Mouse (Mus musculus): Measurements from ENCODE around the gene Adprhl1. TPM values are rescaled to one million over a fixed set of nuclear protein-coding genes. Genes with fewer than 3 reads are reported as not detected.

Gene Adprhl1
- polyA plus RNA-seq, 1 experiment from 2014 or later = 0.28 TPM

DNA sequence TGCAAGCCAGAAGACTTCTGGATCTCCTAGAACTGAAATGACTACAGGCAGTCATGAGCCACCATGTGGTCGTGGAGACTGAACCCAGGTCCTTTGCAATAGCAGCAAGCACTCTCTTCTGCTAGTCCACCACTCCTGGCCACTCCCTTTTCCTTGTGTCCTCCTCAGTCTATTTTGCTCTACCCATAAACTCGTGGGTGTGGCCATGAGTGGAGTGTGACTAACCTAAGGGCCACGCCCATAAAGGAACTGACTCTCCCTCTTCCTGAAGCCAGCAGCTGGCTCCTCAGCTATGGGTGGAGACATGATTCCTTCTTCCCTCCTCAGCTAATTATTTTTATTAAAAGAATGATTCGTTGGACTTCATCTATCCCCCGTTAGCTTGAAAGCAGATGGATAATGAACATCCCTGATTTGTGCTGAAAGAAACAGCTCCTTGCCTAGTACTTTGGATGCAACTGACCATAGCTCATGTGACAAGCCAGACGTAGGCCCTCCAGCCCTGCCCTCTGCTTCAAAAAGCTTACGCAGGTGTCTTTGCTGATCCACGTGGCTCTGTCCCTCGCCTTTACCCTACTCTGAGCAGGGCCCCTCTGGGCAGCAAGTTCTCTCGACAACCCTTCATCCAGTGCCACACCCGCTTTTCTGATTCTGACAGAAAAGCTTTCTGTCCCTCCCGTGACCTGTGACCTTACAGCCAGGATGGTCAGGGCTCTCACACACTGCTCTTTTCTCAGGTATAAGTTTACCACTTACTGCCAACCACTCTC is 49.4 kb downstream of the Adprhl1 start:
- Histone ChIP-seq H3K27me3 (peaks cover 45% of the 10 kb centered on the region), H3K4me1 (peaks cover 10% of the 10 kb centered on the region), H3K4me2 (replicated peaks) (no peak overlapping the region), H3K9ac (replicated peaks) (no peak overlapping the region), H3K4me3 (no peak overlapping the region), H3K27ac (replicated peaks) (no peak overlapping the region), H3K36me3 (no peaks in the 10 kb centered on the region), H3K9me3 (no peaks in the 10 kb centered on the region)
- 75% methylated on average over 12 of the region's 12 CpGs for WGBS
- ATAC-seq (ENCODE audit: low FRiP score, low read depth) = no peak

DNA sequence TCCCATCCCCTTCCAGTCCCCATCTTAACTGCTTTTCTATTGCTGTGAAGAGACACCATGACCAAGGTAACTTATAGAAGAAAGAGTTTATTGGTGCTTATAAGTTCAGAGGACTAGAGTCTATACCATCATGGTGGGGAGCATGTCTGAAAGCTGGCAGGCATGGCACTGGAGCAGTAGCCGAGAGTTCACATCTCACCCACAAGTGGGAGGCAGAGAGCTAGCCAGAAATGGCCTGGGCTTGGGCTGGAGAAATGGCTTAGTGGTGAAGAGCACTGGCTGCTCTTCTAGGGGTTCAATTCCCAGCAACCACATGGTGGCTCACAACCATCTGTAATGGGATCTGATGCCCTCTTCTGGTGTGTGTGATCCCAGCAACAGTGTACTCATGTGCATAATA is 50.5 kb downstream of the Adprhl1 start:
- no peak overlapping the region for H3K4me2 ChIP-seq (replicated peaks)
- no peaks in the 10 kb centered on the region for H3K36me3 ChIP-seq
- 76% methylated on average over 1 of the region's 1 CpGs for WGBS
- H3K4me1 ChIP-seq = peaks cover 12% of the 10 kb centered on the region
- no peaks in the 10 kb centered on the region for H3K9me3 ChIP-seq
- peaks cover 48% of the 10 kb centered on the region for H3K27me3 ChIP-seq
- H3K27ac ChIP-seq (replicated peaks) = no peak overlapping the region
- no peak overlapping the region for H3K9ac ChIP-seq (replicated peaks)
- H3K4me3 ChIP-seq = no peak overlapping the region
- ATAC-seq (ENCODE audit: low FRiP score, low read depth) = no peak

- no peak overlapping the region for H3K4me2 ChIP-seq (replicated peaks)
Measured at GRCm38 (mm10) chr8:13202806-13203205, 51.2 kb downstream of the Adprhl1 start.

DNA sequence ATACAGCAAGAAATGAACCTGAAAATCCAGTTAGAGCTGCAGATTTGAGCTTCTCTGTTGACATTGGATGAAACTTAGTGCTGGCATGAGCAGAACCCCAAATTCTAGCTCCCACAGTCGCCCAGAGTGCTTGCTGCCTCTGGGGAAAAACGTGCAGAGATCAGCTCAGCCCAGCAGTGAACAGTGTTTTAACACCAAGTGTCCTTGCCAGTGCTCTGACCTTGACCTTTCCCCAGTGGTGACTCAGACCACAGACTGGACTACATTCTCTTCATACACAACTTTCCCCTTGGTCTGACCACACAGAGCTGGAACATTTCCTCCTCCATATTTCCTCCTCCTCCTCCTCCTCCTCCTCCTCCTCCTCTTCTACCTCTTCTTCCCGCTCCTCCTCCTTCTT is 51.9 kb downstream of the Adprhl1 start:
- no peak for ATAC-seq (ENCODE audit: low FRiP score, low read depth)
- H3K4me1 ChIP-seq = peaks cover 12% of the 10 kb centered on the region
- H3K4me3 ChIP-seq = no peak overlapping the region
- H3K27ac ChIP-seq (replicated peaks) = no peak overlapping the region
- no peak overlapping the region for H3K4me2 ChIP-seq (replicated peaks)
- H3K36me3 ChIP-seq = no peaks in the 10 kb centered on the region
- WGBS = 43% methylated on average over 3 of the region's 3 CpGs
- H3K9me3 ChIP-seq = no peaks in the 10 kb centered on the region
- no peak overlapping the region for H3K9ac ChIP-seq (replicated peaks)
- H3K27me3 ChIP-seq = peaks cover 48% of the 10 kb centered on the region

More at GRCm38 (mm10) chr8:13202806-13203205, 51.2 kb downstream of the Adprhl1 start:
- 87% methylated on average over 3 of the region's 3 CpGs for WGBS
- Histone ChIP-seq H3K9ac (replicated peaks) (no peak overlapping the region), H3K36me3 (no peaks in the 10 kb centered on the region), H3K4me1 (peaks cover 12% of the 10 kb centered on the region), H3K9me3 (no peaks in the 10 kb centered on the region), H3K4me3 (no peak overlapping the region), H3K27me3 (peaks cover 48% of the 10 kb centered on the region), H3K27ac (replicated peaks) (no peak overlapping the region)
- no peak for ATAC-seq (ENCODE audit: low FRiP score, low read depth)

GRCm38 (mm10) chr8:13201013-13201334 is 53.0 kb downstream of the Adprhl1 start:
- H3K27me3 ChIP-seq = peaks cover 48% of the 10 kb centered on the region
- H3K9me3 ChIP-seq = no peaks in the 10 kb centered on the region
- peaks cover 12% of the 10 kb centered on the region for H3K4me1 ChIP-seq
- peak overlapping the region; percentile 86 for H3K4me2 ChIP-seq (replicated peaks)
- H3K9ac ChIP-seq (replicated peaks) = no peak overlapping the region; the same call in 1 of the 2 replicates
- 0 out of 2 replicates have a peak, but pooled peaks have one; percentile 29 for ATAC-seq (ENCODE audit: low FRiP score, low read depth)
- H3K36me3 ChIP-seq = no peaks in the 10 kb centered on the region
- no peak overlapping the region for H3K27ac ChIP-seq (replicated peaks)
- WGBS = 1% methylated on average over 18 of the region's 18 CpGs
- peak overlapping the region; percentile 89 for H3K4me3 ChIP-seq

DNA sequence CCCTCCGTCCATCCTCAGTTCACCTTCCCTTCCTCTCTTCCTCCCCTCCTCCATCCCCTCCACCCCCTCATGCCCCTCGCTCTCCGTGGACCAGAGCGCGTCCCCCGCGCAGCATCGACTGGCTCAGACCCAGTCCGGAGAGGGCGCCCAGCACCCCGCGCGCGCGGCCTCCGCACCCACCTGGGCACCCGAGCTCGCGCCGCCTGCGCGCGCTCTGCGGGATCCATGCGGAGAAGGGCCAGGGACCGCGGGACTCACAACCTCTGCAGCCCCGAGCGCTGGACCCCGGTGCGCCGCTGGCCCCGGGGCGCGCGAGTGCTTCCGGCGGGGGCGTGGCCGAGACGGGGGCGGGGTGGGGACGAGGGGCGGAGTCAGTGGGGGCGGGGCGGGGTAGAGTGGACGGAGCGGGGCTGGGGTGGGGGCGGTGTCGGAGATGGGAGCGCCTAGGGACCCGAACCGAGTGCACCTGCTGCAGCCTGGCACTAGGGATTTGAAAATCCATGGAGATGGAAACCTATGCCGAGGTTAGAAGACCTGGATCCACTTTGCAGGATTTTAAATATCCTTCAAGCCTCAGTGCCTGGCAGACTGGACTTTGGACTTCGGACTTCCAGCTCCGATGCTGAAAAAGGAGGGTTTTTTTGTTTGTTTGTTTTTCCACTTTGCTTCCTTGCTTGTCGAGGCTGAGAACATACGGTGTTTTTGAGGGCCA is 53.5 kb downstream of the Adprhl1 start, which contains the start of gene Grtp1:
Gene Grtp1, minus strand, starts transcription at position 320 of the 712 bp plus-strand sequence.
- H3K4me1 ChIP-seq = peaks cover 12% of the 10 kb centered on the region
- H3K4me2 ChIP-seq (replicated peaks) = peak within 1 kb of the TSS; percentile 86
- H3K36me3 ChIP-seq = no peaks in the 10 kb centered on the region
- peak within 1 kb of the TSS; percentile 89 for H3K4me3 ChIP-seq
- H3K27ac ChIP-seq (replicated peaks) = no peak within 1 kb of the TSS
- WGBS = under 1% methylated on average over 52 of the region's 58 CpGs
- H3K9ac ChIP-seq (replicated peaks) = peak within 1 kb of the TSS; percentile 83
- peak; percentile 83 for ATAC-seq (ENCODE audit: low FRiP score, low read depth)
- peaks cover 48% of the 10 kb centered on the region for H3K27me3 ChIP-seq
- H3K9me3 ChIP-seq = no peaks in the 10 kb centered on the region

- Histone ChIP-seq H3K9me3 (no peaks in the 10 kb centered on the region), H3K4me1 (peaks cover 17% of the 10 kb centered on the region), H3K4me2 (replicated peaks) (peak overlapping the region; percentile 86), H3K27ac (replicated peaks) (no peak overlapping the region), H3K27me3 (peaks cover 48% of the 10 kb centered on the region), H3K9ac (replicated peaks) (peak overlapping the region; percentile 83; the same call in 1 of the 2 replicates), H3K36me3 (no peaks in the 10 kb centered on the region), H3K4me3 (peak overlapping the region; percentile 89)
- no peak for ATAC-seq (ENCODE audit: low FRiP score, low read depth)
- WGBS = 26% methylated on average over 14 of the region's 14 CpGs
Measured at GRCm38 (mm10) chr8:13199385-13200061, 54.4 kb downstream of the Adprhl1 start.

DNA sequence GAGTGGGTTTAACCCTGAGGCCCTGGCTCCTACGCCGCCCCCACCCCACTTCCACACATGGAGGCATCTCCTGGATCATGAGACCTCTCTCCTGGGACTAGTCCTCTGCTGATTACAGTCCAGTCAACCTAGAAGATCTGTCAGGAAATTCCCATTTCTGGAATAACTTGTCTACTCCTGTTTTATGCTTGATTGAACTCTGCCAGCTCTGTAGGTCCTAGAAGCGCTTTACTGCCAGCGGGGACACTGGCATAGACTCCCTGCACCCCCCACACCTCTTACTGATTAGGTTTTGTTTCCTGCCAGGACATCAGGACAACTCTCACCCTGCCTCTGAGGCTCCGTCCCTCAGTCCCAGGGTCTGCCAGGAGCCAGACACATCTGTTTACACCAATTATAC is 56.5 kb downstream of the Adprhl1 start:
- no peak overlapping the region for H3K9ac ChIP-seq (replicated peaks)
- ATAC-seq (ENCODE audit: low FRiP score, low read depth) = no peak
- no peak overlapping the region for H3K4me3 ChIP-seq
- peaks cover 18% of the 10 kb centered on the region for H3K4me1 ChIP-seq
- H3K9me3 ChIP-seq = no peaks in the 10 kb centered on the region
- H3K36me3 ChIP-seq = no peaks in the 10 kb centered on the region
- H3K27ac ChIP-seq (replicated peaks) = no peak overlapping the region
- peaks cover 30% of the 10 kb centered on the region for H3K27me3 ChIP-seq
- H3K4me2 ChIP-seq (replicated peaks) = no peak overlapping the region
- 88% methylated on average over 5 of the region's 5 CpGs for WGBS

GRCm38 (mm10) chr8:13194818-13195217 is 59.1 kb downstream of the Adprhl1 start:
- 0 out of 2 replicates have a peak, but pooled peaks cover 5% of the 10 kb centered on the region for H3K36me3 ChIP-seq
- H3K9me3 ChIP-seq = no peaks in the 10 kb centered on the region
- no peak overlapping the region for H3K4me3 ChIP-seq
- H3K27me3 ChIP-seq = peaks cover 6% of the 10 kb centered on the region
- no peak overlapping the region for H3K9ac ChIP-seq (replicated peaks)
- H3K4me2 ChIP-seq (replicated peaks) = no peak overlapping the region
- peak; percentile 47; the same call in 1 of the 2 replicates for ATAC-seq (ENCODE audit: low FRiP score, low read depth)
- 14% methylated on average over 10 of the region's 10 CpGs for WGBS
- peaks cover 10% of the 10 kb centered on the region for H3K4me1 ChIP-seq
- peak overlapping the region; percentile 67 for H3K27ac ChIP-seq (replicated peaks)

- Histone ChIP-seq H3K27me3 (no peaks in the 10 kb centered on the region), H3K27ac (replicated peaks) (no peak overlapping the region), H3K36me3 (peaks cover 25% of the 10 kb centered on the region; the same call in 1 of the 2 replicates), H3K4me2 (replicated peaks) (no peak overlapping the region), H3K4me3 (no peak overlapping the region), H3K4me1 (peaks cover 6% of the 10 kb centered on the region; the same call in 1 of the 2 replicates), H3K9me3 (no peaks in the 10 kb centered on the region), H3K9ac (replicated peaks) (no peak overlapping the region)
- no peak for ATAC-seq (ENCODE audit: low FRiP score, low read depth)
- 86% methylated on average over 8 of the region's 8 CpGs for WGBS
Measured at GRCm38 (mm10) chr8:13190235-13190634, 63.7 kb downstream of the Adprhl1 start.

DNA sequence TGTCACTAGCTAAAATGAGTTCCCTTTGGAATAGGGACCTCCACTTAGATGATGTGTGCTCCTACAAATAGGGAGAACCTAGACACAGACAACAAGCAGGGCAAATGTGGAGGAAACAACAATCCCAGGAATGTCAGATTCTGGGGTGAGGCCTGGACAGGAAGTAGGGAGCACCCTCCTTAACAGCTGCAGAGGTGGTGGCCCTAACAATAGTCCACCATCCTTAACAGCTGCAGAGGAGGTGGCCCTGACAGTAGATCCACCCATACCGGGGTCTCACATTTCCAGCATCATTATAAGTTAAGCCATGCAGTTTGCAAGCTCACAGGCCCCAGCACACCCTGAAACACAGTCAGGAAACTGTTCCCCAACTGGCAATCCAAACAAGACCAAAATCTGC is 65.1 kb downstream of the Adprhl1 start:
- Histone ChIP-seq H3K9me3 (no peaks in the 10 kb centered on the region), H3K4me3 (no peak overlapping the region), H3K9ac (replicated peaks) (no peak overlapping the region), H3K27ac (replicated peaks) (no peak overlapping the region), H3K36me3 (peaks cover 35% of the 10 kb centered on the region; the same call in 1 of the 2 replicates), H3K4me2 (replicated peaks) (no peak overlapping the region), H3K4me1 (no peaks in the 10 kb centered on the region), H3K27me3 (no peaks in the 10 kb centered on the region)
- ATAC-seq (ENCODE audit: low FRiP score, low read depth) = no peak
- WGBS = 100% methylated on average over 1 of the region's 1 CpGs

All from midbrain, embryonic 12.5 days (tissue).